Mouse (Mus musculus) gastrocnemius, postnatal 4 days (tissue): ENCODE measurements at regions not wholly inside any gene's neighbourhood (a gene's known extent, or its start where the extent isn't known, plus 50 kb on each side); places are given as distances from the start of the nearest gene placed in this dataset.
A peak's percentile ranks its signal among the peaks of the same experiment; 100 is the strongest.

Experiments used
- DNase-seq, 2 experiments: peaks; one replicate each; pipeline ENCODE4 v3.0.0; 2021 to 2022; ENCODE audit warnings: low spot score in 2 of 2, mixed read lengths in 2 of 2

- no peak for DNase-seq
These were observed 159.9 kb downstream of the AW209491 start for GRCm38 (mm10) chr13:14789827-14790226.

DNA sequence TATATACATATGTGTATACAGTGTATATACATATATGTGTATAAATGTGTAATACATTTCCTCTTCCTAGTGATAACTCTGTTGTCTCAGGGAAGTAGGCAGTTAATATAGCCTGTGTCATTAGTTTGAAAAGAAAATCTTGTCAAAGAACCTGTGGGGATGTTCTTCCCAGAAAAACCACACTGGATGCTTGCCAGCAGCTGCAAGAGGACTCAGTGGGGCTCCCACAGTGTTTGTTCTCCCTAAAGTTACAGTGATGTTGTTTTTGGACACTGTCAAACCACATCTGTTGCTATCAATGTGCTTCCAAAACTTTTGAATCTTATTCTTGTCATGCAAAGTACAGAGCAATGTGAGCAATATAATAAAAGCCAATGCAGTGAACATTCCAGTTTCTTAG, 170.3 kb downstream of the AW209491 start:
- peak; percentile 30 to 71 for DNase-seq

DNA sequence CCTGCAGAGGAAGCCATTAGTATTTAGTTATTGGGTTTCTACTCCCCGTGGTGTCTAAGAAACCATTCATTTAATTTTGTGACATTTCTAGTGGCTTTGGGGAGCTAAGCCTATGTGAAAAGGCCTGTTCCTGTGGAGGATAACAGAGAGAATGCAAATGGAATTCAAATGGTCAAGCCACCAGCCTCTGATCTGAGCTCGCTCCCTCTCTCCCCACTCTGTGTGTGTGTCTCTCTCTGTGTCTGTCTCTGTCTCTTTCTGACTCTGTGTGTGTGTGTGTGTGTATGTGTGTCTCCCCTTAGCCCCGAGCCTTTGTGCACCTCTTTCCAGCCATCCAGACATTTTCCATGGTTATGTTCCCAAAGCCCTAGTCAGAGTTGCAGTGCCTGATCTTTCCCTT, 171.1 kb downstream of the AW209491 start:
- DNase-seq: no peak

DNA sequence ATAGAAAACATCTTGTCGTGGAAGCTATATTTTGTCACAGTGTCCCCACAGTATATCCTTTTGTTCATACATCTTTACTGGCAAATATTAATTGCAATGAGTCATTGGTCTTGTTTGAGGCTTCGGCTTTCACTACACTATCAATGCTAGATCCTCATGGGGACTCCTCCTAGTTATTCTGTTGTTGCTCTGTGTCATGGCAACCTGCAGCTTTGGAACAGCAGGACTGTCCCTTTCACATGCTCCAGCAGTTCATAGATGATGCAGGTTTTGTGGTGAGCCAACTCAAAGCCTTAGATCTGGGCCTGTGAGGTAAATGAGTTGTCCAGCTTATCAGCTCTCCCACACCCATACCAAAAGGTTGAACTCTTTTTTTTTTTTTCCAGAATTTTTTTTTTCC, 172.4 kb downstream of the AW209491 start:
- DNase-seq: no peak

- DNase-seq: no peak
These were observed 205.4 kb downstream of the AW209491 start for GRCm38 (mm10) chr13:14835362-14835761.
